Comparison of ENCODE assay signal across 41 mouse cellular contexts in the genomic region with DNA sequence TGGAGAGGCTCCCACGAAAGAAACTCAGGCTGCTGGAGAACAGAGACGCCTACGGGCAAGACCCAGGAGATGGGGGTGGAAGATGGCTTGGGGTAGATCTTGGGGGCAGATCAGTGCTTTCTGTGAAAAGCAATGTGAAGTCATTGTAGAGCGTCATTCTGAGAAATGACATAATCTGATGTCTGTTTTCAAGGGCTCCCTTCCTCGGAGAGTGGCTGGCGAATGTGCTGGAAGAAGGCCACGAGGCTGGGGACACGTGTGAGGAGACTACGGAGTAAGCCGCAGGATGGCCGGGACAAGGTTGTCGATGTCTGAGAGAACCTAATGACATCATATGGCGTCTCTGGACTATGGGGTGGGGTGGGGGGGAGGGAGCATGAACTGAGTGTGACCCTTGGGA. TPM values are rescaled to one million over a fixed set of nuclear protein-coding genes. Genes with fewer than 3 reads are reported as not detected.
"Had no signal": no experiment of that assay in that cellular context is flagged by ENCODE, and none has a peak within 500 bp of the region (broad histone marks: within the 10 kb centered on the region; RNA-seq: fewer than 3 reads in every experiment).

No protein-coding gene starts in this region.

- H3K4me3 ChIP-seq: gastrocnemius, adult 2 months; heart, embryonic 13.5 days; heart, embryonic 15.5 days; hindbrain, embryonic 13.5 days; hindbrain, embryonic 15.5 days; kidney, embryonic 15.5 days; left cerebral cortex, adult 2 months; limb, embryonic 10.5 days; limb, embryonic 12.5 days; liver, embryonic 13.5 days; liver, embryonic 15.5 days had no signal

- H3K27ac ChIP-seq: gastrocnemius, adult 2 months; heart, embryonic 13.5 days; hindbrain, embryonic 13.5 days; hindbrain, embryonic 15.5 days; hindbrain, postnatal 0 days; kidney, embryonic 15.5 days; kidney, postnatal 0 days; left cerebral cortex, adult 2 months; limb, embryonic 10.5 days; limb, embryonic 12.5 days; liver, embryonic 13.5 days; liver, embryonic 15.5 days had no signal

- H3K9me3 ChIP-seq: heart, embryonic 13.5 days; heart, embryonic 15.5 days; hindbrain, embryonic 13.5 days; hindbrain, embryonic 15.5 days; kidney, embryonic 15.5 days; limb, embryonic 10.5 days; limb, embryonic 12.5 days; liver, embryonic 13.5 days; liver, embryonic 15.5 days had no signal

- H3K27me3 ChIP-seq: heart, embryonic 13.5 days; heart, embryonic 15.5 days; hindbrain, embryonic 15.5 days; kidney, embryonic 15.5 days; limb, embryonic 12.5 days; liver, embryonic 15.5 days had no signal

- H3K4me1 ChIP-seq: hindbrain, embryonic 13.5 days; kidney, embryonic 15.5 days; liver, embryonic 13.5 days; liver, embryonic 15.5 days had no signal

- H3K36me3 ChIP-seq: heart, embryonic 13.5 days; heart, embryonic 15.5 days; hindbrain, embryonic 13.5 days; hindbrain, embryonic 15.5 days; kidney, embryonic 15.5 days; limb, embryonic 10.5 days; limb, embryonic 12.5 days; liver, embryonic 13.5 days; liver, embryonic 15.5 days had no signal

- DNase-seq: gastrocnemius, adult 2 months; gastrocnemius, postnatal 10 days; gastrocnemius, postnatal 25 days; heart, adult 18-20 months; heart, postnatal 14 days; heart, postnatal 36 days; kidney, adult 11 months; kidney, adult 2 months; kidney, adult 9 months; kidney, postnatal 14 days; kidney, postnatal 36 days; liver; liver, embryonic 13.5 days had no signal

RNA-seq across cellular contexts. Expression of gene Cib4, which starts 8.3 kb away (rescaled TPM):
- total RNA-seq: gastrocnemius, adult 2 months; gastrocnemius, postnatal 10 days; gastrocnemius, postnatal 25 days; gastrocnemius, postnatal 4 days; granulocyte monocyte progenitor cell, adult 5-6 weeks; heart, adult 18-20 months; heart, adult 8-10 months; heart, postnatal 14 days; heart, postnatal 36 days; hematopoietic stem cell, adult 5-6 weeks; hindbrain, postnatal 0 days; layer of hippocampus, adult 18-20 months; layer of hippocampus, adult 8-10 months; layer of hippocampus, postnatal 10 days; layer of hippocampus, postnatal 25 days; left cerebral cortex, adult 2 months; left cerebral cortex, postnatal 14 days; left cerebral cortex, postnatal 36 days had no signal
- polyA plus RNA-seq: heart, embryonic 11.5 days; heart, embryonic 13.5 days; heart, embryonic 15.5 days; heart, postnatal 0 days; hindbrain, embryonic 11.5 days; hindbrain, embryonic 13.5 days; hindbrain, embryonic 15.5 days; hindbrain, postnatal 0 days; intestine, embryonic 14.5 days; intestine, embryonic 16.5 days; kidney, adult 2 months; kidney, embryonic 15.5 days; kidney, postnatal 0 days; large intestine, adult 2 months; limb, embryonic 10.5 days; limb, embryonic 12.5 days; liver, embryonic 11.5 days; liver, embryonic 13.5 days; liver, embryonic 15.5 days had no signal

RNA-seq across cellular contexts. Expression of gene Kcnk3, which starts 34.0 kb away (rescaled TPM):
- total RNA-seq: granulocyte monocyte progenitor cell, adult 5-6 weeks had no signal
